Mouse (Mus musculus) lung, adult 2 months (tissue): ENCODE measurements at regions not wholly inside any gene's neighbourhood (a gene's known extent, or its start where the extent isn't known, plus 50 kb on each side); places are given as distances from the start of the nearest gene placed in this dataset.

Experiments used
- CTCF ChIP-seq: fragments of 200-500 bp; IDR thresholded peaks from 2 replicates; pipeline ENCODE4 v1.5.1; 2011; ENCODE audit warnings: mild to moderate bottlenecking, low read length, control low read depth; ENCODE audit not compliant: insufficient read depth
- POLR2A ChIP-seq: fragments of 200-500 bp; IDR thresholded peaks from 2 replicates; pipeline ENCODE4 v1.6.1; 2011; ENCODE audit warnings: low read depth, mild to moderate bottlenecking, control low read depth, low read length, borderline replicate concordance; ENCODE audit errors: extremely low read depth

DNA sequence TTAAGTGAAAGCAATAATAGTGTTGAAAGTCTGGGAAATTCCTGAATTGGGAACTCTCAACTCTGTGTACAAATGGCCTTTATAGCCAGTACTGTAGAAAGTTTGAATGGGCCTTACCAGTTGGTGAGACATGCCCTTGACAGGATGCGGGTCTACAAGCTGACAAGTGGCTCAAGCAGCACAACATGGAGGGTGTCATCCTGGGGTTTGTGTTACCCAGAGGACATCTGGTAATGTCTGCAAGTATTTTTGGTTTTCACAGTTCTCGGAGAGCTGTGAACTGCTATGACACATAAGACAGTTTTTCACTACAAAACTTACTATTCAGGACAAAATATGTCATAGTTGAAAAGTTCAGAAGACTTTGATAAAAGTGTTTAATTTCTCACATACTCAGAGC lies 525.7 kb upstream of the A1bg start:
- TF ChIP-seq CTCF (no peak), POLR2A (no peak)
